Mouse (Mus musculus) cerebellum, adult 2 months (tissue): ENCODE data around the gene Gsdma. TPM values are rescaled to one million over a fixed set of nuclear protein-coding genes. Genes with fewer than 3 reads are reported as not detected.
A peak's percentile ranks its signal among the peaks of the same experiment; 100 is the strongest.

ENCODE experiments used
- DNase-seq, 2 experiments: peaks; one replicate each; pipeline ENCODE4 v3.0.0; 2021
- H3K27ac ChIP-seq: fragments of 200-500 bp; 2 replicates; pipeline ENCODE4 v1.5.1; 2012; ENCODE audit warnings: low read length, control low read depth, inconsistent platforms; ENCODE audit not compliant: insufficient read depth
- H3K27me3 ChIP-seq: fragments of 200-500 bp; 2 replicates; pipeline ENCODE4 v1.6.1; 2012; ENCODE audit warnings: inconsistent platforms, mild to moderate bottlenecking, low read length, moderate library complexity; ENCODE audit not compliant: control insufficient read depth, insufficient read depth
- H3K4me1 ChIP-seq: fragments of 200-500 bp; 2 replicates; pipeline ENCODE4 v1.6.1; 2011; ENCODE audit warnings: low read length; ENCODE audit not compliant: control insufficient read depth, insufficient read depth
- H3K4me3 ChIP-seq: fragments of 200-500 bp; replicated peaks from 2 replicates; pipeline ENCODE3; 2011; ENCODE audit warnings: mild to moderate bottlenecking, low read depth, low read length, control low read depth; ENCODE audit not compliant: insufficient read depth
- CTCF ChIP-seq: fragments of 200-500 bp; IDR thresholded peaks from 2 replicates; pipeline ENCODE4 v1.5.1; 2011; ENCODE audit warnings: low read depth, mild to moderate bottlenecking, control low read depth, low read length, moderate library complexity, borderline replicate concordance; ENCODE audit not compliant: insufficient read depth
- POLR2A ChIP-seq: fragments of 200-500 bp; IDR thresholded peaks from 2 replicates; pipeline ENCODE4 v1.6.1; 2011; ENCODE audit warnings: low read length, control low read depth, borderline replicate concordance; ENCODE audit not compliant: insufficient read depth
- WGBS: fragments of 180-500 bp; shearing (Covaris S2); methylation state at CpG from one replicate; pipeline ENCODE4 v1.1.7; 2018; 5-methylcytosine and 5-hydroxymethylcytosine counted together
- polyA plus RNA-seq: library from polyadenylated mRNA; depleted of rRNA; stranded (reverse); fragments of >200 nt; gene quantifications from 2 replicates; pipeline ENCODE4 v1.2.3, GENCODE M21; 2012

The Gsdma gene
- polyA plus RNA-seq, 1 experiment, result 0.28 TPM

- H3K27me3 ChIP-seq, result no peaks in the 10 kb centered on the region
- no peak for DNase-seq
- no peak for TF ChIP-seq CTCF
- TF ChIP-seq POLR2A, result no peak
- peaks cover 5% of the 10 kb centered on the region for H3K4me1 ChIP-seq
- 84% methylated on average over 12 of the region's 12 CpGs for WGBS
- no peak overlapping the region for H3K27ac ChIP-seq
- no peak overlapping the region for H3K4me3 ChIP-seq
These were observed 33.1 kb downstream of the Gsdma start for GRCm38 (mm10) chr11:98697225-98697624.

DNA sequence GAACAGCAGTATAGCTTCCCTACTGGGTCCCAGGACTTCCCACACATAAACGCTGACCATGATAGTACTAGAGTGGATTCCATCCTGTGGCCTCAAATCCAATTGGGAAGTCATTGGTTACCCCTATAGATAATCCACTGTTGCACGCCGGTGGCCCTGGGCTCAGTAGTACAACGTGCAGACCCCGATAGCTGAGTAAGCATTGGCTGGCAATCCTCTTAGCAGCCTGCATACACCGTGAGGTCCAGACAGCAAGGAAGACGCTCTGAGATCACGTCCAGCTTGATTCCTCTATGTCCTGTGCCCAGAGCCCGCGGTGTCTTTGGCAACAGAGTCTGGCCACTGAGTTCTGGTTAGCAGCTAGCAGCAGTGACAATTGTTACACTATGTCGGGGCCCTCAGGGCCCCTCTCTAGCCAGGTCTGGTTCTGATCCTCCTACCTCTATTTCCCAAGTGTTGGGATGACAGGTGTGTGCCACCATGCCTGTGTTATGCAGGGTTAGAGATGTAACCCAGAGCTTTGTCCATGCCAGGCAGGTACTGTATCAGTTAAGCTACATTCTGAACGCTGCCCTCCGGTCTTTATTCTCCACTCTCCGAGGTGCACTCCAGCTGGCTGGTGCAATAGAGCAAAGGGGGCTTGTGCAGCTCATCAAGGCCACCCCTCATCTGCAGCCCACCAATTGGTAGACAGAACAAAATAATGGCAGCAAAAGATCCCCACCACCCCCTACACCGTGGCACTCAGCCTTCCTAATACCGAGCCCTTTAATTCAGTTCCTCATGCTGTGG, 34.9 kb downstream of the Gsdma start:
- WGBS, result 43% methylated on average over 16 of the region's 16 CpGs
- TF ChIP-seq CTCF (no peak), POLR2A (no peak)
- Histone ChIP-seq H3K4me1 (peaks cover 11% of the 10 kb centered on the region), H3K27me3 (no peaks in the 10 kb centered on the region), H3K4me3 (no peak overlapping the region), H3K27ac (no peak overlapping the region)
- no peak for DNase-seq

DNA sequence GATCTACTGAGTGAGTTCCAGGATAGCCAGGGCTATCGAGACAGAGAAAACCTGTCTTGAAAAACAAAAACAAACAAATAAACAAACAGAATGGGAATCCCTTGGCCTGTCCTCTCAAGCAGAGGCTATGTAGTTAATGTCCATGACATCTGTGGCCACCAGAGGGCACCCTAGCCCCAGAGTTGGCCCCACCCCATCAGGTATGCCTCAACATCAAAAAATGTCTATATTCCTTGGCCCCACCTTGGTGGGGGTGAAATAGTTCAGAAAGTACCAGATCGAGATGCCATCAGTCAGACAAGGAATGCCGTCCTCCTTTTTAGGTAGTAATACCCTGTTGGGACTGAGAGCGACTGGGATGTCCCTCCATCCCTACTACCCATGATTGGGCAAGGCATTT, 35.8 kb downstream of the Gsdma start:
- Histone ChIP-seq H3K4me1 (peaks cover 11% of the 10 kb centered on the region), H3K27me3 (no peaks in the 10 kb centered on the region), H3K27ac (no peak overlapping the region), H3K4me3 (no peak overlapping the region)
- 34% methylated on average over 4 of the region's 4 CpGs for WGBS
- peak; percentile 92 for TF ChIP-seq CTCF
- TF ChIP-seq POLR2A, result no peak
- DNase-seq, result peak; percentile 76 to 86

DNA sequence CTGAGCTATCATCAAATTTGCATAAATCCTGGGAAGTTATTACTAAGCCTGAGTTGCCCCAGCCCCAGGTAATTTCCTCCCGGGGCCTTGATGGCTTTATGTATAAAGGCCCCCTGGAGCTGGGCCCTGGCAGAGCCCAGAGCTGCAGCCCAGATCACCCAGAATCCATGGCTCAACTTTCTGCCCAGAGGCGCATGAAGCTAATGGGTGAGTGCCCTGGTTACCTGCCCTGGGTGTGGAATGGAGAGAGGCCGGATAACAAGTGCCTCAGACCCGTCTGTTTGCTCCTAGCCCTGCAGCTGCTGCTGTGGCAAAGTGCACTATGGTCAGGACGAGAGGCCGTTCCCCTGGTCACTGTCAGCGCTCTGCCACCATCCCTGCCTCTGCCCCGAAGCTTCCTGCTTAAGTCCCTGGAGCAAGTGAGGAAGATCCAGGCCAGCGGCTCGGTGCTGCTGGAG, 37.1 kb downstream of the Gsdma start, which contains the start of gene Csf3:
Gene Csf3, plus strand, starts transcription at position 51 of the 458 bp plus-strand sequence.
- Histone ChIP-seq H3K4me3 (no peak within 1 kb of the TSS), H3K27me3 (no peaks in the 10 kb centered on the region), H3K27ac (no peak within 1 kb of the TSS), H3K4me1 (peaks cover 11% of the 10 kb centered on the region)
- TF ChIP-seq CTCF (no peak), POLR2A (no peak)
- WGBS, result 69% methylated on average over 10 of the region's 10 CpGs
- no peak for DNase-seq

DNA sequence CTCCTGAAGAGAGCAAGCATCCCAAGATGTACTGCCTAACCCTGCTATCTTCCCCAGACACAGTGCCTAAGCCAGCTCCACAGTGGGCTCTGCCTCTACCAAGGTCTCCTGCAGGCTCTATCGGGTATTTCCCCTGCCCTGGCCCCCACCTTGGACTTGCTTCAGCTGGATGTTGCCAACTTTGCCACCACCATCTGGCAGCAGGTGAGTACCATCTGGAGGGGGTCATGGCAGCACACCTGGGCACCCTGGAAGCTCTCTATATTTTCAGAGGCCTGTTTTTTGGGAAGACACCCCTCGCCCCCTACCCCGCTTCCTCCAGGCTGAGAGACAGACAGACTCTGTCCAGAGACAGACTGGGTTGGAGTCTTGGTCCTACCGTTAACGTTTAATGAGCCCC, 38.2 kb downstream of the Gsdma start:
- no peak for DNase-seq
- Histone ChIP-seq H3K27ac (no peak overlapping the region), H3K27me3 (no peaks in the 10 kb centered on the region), H3K4me1 (peaks cover 11% of the 10 kb centered on the region), H3K4me3 (no peak overlapping the region)
- no peak for TF ChIP-seq CTCF
- no peak for TF ChIP-seq POLR2A
- 37% methylated on average over 5 of the region's 5 CpGs for WGBS

GRCm38 (mm10) chr11:98705021-98705420, 40.9 kb downstream of the Gsdma start:
- no peak overlapping the region for H3K27ac ChIP-seq
- WGBS, result 87% methylated on average over 10 of the region's 10 CpGs
- no peak for TF ChIP-seq POLR2A
- no peak for TF ChIP-seq CTCF
- DNase-seq, result no peak
- H3K4me1 ChIP-seq, result peaks cover 10% of the 10 kb centered on the region
- H3K4me3 ChIP-seq, result no peak overlapping the region
- H3K27me3 ChIP-seq, result no peaks in the 10 kb centered on the region

DNA sequence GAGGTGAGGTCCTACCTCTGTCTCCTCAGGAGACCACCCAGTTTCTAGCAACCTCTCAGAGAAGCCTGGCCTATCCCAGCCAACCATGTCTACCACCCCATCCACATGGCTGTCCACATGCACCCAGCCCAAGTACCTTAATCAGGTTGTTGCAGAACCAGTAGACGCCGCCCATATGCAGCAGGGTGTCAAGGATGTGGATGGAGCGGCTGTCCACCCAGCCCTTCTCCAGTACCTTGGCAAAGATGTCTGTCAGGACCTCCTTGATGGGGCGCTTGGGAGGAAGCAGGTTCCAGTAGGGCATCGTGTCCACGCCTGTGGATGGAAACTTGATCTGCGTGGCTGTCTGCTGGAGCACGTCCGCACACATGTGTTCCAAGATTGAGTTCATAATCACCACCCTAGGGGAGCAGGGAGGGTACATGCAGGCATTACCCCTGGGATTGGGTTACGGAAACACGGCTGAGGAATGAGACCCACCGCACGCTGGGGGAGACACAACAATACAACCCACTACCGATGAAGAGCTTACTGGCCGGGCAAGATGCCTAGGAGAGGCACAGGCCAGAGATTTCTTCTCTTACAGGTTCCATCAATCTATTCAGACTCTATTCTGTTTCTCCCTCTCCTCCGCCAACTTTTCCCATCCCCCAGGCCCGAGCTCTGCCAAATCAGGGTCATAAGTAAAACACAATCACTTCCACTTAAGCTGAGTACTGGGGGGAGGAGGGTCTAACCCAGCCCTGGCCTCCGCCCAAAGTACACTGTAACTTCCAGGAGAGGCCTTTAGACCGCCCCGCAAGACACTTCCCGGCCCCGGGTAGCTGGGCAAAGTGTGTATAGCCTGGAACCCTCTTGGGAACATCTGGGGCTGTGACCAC, 43.5 kb downstream of the Gsdma start:
- 85% methylated on average over 22 of the region's 22 CpGs for WGBS
- H3K27me3 ChIP-seq, result no peaks in the 10 kb centered on the region
- TF ChIP-seq CTCF, result no peak
- TF ChIP-seq POLR2A, result no peak
- no peak overlapping the region for H3K4me3 ChIP-seq
- DNase-seq, result no peak
- peaks cover under 1% of the 10 kb centered on the region; the same call in 1 of the 2 replicates for H3K4me1 ChIP-seq
- H3K27ac ChIP-seq, result no peak overlapping the region
